Mouse (Mus musculus) lung, embryonic 16.5 days (tissue): ENCODE data around the gene Creb5. TPM values are rescaled to one million over a fixed set of nuclear protein-coding genes. Genes with fewer than 3 reads are reported as not detected.
"Not testable (repeated sequence)": the region's sequence is repeated elsewhere in the genome, so short reads cannot be mapped to it uniquely, and the experiment has no call there.

Experiments
- ATAC-seq: fragments of 200-750 bp; cut with Nextera tagmentation; 2 replicates; pipeline ENCODE4 v1.8.0; 2017; ENCODE audit warnings: low read depth, mild to moderate bottlenecking, moderate library complexity
- H3K27ac ChIP-seq: fragments of 300-500 bp; sonication (generic); 2 replicates; pipeline ENCODE4 v1.5.1; 2014; ENCODE audit warnings: mild to moderate bottlenecking, control low read depth, low read length
- H3K27me3 ChIP-seq: fragments of 300-500 bp; sonication (generic); 2 replicates; pipeline ENCODE4 v1.6.1; 2014; ENCODE audit warnings: low read depth, low read length, mixed read lengths; ENCODE audit not compliant: control insufficient read depth, insufficient read depth
- H3K36me3 ChIP-seq: fragments of 300-500 bp; sonication (generic); 2 replicates; pipeline ENCODE4 v1.6.1; 2014; ENCODE audit warnings: low read length; ENCODE audit not compliant: control insufficient read depth, insufficient read depth
- H3K4me1 ChIP-seq: fragments of 300-500 bp; sonication (generic); replicated peaks from 2 replicates; pipeline ENCODE4 v1.6.1; 2014; ENCODE audit warnings: low read length, mixed read lengths; ENCODE audit not compliant: control insufficient read depth, insufficient read depth
- H3K4me2 ChIP-seq: fragments of 300-500 bp; sonication (generic); 2 replicates; pipeline ENCODE4 v1.6.1; 2014; ENCODE audit warnings: low read depth, low read length, control low read depth
- H3K4me3 ChIP-seq: fragments of 300-500 bp; sonication (generic); 2 replicates; pipeline ENCODE4 v1.5.1; 2014; ENCODE audit warnings: mild to moderate bottlenecking, low read length, control low read depth
- H3K9ac ChIP-seq: fragments of 300-500 bp; sonication (generic); 2 replicates; pipeline ENCODE4 v1.6.1; 2014; ENCODE audit warnings: low read length, control low read depth
- H3K9me3 ChIP-seq: fragments of 300-500 bp; sonication (generic); 2 replicates; pipeline ENCODE4 v1.6.1; 2016; ENCODE audit warnings: low read length; ENCODE audit not compliant: control insufficient read depth
- WGBS: fragments of 180-500 bp; shearing (Covaris S2); extraction: QIAGEN DNeasy Blood & Tissue Kit; methylation state at CpG from one replicate; pipeline ENCODE4 v1.1.7; 2014; 5-methylcytosine and 5-hydroxymethylcytosine counted together
- polyA plus RNA-seq: library from polyadenylated mRNA; unstranded; fragments of >200 nt; fragmentation: Nextera tagmentation; extraction: Ambion mirVana; gene quantifications from 2 replicates; pipeline ENCODE4 v1.2.1, GENCODE M21; 2015

Creb5 gene
- polyA plus RNA-seq, 1 experiment from 2014 or later: 5.8 TPM

DNA sequence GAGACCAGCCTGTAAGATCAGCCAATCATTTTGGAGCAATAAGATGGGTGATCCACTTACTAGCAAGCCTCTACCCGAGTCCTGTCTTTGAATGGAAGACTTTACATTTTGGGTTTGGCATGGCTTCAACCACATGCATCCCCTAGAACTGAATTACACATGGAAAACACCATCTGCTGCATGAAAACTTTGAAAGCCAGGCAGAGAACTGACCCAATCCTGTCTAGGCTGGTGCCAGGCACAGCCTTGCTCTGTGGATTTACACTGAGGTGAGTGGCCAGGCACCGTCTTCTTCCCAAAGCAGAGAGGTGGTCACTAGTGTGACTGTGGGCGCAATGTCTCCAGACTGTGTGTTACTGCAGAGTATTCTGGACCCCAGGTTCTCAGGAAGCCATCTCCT lies 109.4 kb downstream of the Creb5 start:
- no peak overlapping the region for H3K4me2 ChIP-seq
- ATAC-seq: no peak
- H3K4me3 ChIP-seq: no peak overlapping the region
- WGBS: 82% methylated on average over 3 of the region's 3 CpGs
- no peaks in the 10 kb centered on the region; the same call in 1 of the 2 replicates for H3K27me3 ChIP-seq
- peaks cover 17% of the 10 kb centered on the region for H3K4me1 ChIP-seq
- no peak overlapping the region for H3K27ac ChIP-seq
- no peaks in the 10 kb centered on the region for H3K36me3 ChIP-seq
- H3K9ac ChIP-seq: no peak overlapping the region
- no peaks in the 10 kb centered on the region for H3K9me3 ChIP-seq

- Histone ChIP-seq H3K9ac (no peak overlapping the region), H3K36me3 (no peaks in the 10 kb centered on the region), H3K4me3 (no peak overlapping the region), H3K4me2 (no peak overlapping the region), H3K4me1 (peaks cover 17% of the 10 kb centered on the region), H3K27ac (no peak overlapping the region), H3K9me3 (no peaks in the 10 kb centered on the region), H3K27me3 (no peaks in the 10 kb centered on the region; the same call in 1 of the 2 replicates)
- WGBS: 57% methylated on average over 4 of the region's 4 CpGs
- ATAC-seq: no peak
Observed at GRCm38 (mm10) chr6:53397797-53398196, 110.7 kb downstream of the Creb5 start.

DNA sequence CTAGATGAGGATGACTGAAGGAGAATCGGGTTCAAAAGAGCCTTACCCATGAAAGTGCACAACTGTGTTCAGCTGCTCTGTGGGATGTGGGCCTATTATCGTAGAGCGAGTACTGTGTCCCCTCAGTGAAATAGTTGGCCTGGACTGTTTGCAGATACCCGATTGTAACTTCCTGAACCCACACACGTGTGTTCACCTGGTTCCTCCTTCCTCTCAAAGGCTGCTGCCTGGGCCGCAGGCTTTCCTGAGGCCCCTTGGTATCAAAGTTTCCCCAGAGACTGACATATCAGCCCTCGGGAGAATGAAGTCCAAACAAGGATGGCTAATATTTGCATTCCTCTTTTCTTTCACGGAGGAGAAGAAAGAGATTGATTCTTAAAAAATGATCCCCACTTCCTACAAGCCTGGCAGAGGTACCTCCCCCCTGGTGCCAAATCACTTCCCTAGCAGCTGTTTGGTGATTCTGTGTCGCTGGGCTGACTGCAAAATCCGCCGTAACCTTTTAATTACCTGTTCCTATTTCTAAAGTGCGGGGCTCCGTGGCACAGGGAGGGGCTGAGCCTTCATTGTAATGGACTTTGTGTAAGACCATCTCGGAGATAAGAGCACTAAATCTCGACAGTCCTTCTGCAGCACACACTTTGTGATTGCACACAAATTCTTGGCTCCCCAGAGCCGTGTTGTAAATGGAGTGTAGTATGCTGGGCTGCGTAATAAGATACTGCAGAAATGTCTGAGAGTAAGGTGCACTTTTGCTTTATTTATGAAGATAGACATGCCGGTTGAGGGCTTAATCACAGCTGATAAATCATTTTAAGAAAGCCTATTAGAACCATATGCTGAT lies 111.4 kb downstream of the Creb5 start:
- no peak for ATAC-seq
- 16% methylated on average over 18 of the region's 18 CpGs for WGBS

DNA sequence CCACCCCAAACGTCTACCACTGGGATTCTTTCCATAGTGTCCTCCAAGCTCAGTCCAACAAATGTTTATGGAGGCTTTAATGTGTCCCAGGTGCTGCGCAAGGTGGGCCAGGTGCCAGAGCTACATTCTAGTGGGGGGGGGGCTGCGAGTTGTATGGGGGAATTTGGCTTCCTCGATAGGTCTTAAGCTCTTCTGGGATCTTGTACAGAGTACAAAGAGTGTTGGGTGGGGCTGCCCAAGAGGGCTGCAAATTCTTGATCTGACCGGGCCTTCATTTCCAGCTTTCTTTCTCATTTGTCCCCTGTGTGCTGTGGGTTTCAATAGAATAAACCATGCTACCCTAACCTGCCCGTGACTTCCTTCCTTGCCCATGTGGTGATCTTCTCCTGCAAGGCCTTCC lies 114.3 kb downstream of the Creb5 start:
- no peaks in the 10 kb centered on the region for H3K36me3 ChIP-seq

More for the DNA sequence above, 111.4 kb downstream of the Creb5 start:
- Histone ChIP-seq H3K9ac (0 out of 2 replicates have a peak overlapping the region, but pooled peaks have one; percentile 22), H3K36me3 (no peaks in the 10 kb centered on the region), H3K27me3 (no peaks in the 10 kb centered on the region; the same call in 1 of the 2 replicates), H3K9me3 (no peaks in the 10 kb centered on the region), H3K4me3 (no peak overlapping the region), H3K4me2 (peak overlapping the region; percentile 30), H3K4me1 (peaks cover 17% of the 10 kb centered on the region), H3K27ac (no peak overlapping the region)

GRCm38 (mm10) chr6:53402551-53402950 lies 115.5 kb downstream of the Creb5 start:
- H3K4me2 ChIP-seq, H3K27me3 ChIP-seq, H3K9ac ChIP-seq, H3K4me3 ChIP-seq, ATAC-seq, H3K36me3 ChIP-seq, H3K9me3 ChIP-seq, H3K4me1 ChIP-seq, H3K27ac ChIP-seq: not testable (repeated sequence)
- 94% methylated on average over 7 of the region's 7 CpGs for WGBS

More for the DNA sequence above, 114.3 kb downstream of the Creb5 start:
- Histone ChIP-seq H3K27me3 (no peaks in the 10 kb centered on the region; the same call in 1 of the 2 replicates), H3K9ac (no peak overlapping the region), H3K9me3 (no peaks in the 10 kb centered on the region), H3K27ac (no peak overlapping the region), H3K4me3 (no peak overlapping the region), H3K4me1 (peaks cover 8% of the 10 kb centered on the region), H3K4me2 (no peak overlapping the region)
- 69% methylated on average over 6 of the region's 6 CpGs for WGBS
- ATAC-seq: peak; percentile 31; the same call in 1 of the 2 replicates

DNA sequence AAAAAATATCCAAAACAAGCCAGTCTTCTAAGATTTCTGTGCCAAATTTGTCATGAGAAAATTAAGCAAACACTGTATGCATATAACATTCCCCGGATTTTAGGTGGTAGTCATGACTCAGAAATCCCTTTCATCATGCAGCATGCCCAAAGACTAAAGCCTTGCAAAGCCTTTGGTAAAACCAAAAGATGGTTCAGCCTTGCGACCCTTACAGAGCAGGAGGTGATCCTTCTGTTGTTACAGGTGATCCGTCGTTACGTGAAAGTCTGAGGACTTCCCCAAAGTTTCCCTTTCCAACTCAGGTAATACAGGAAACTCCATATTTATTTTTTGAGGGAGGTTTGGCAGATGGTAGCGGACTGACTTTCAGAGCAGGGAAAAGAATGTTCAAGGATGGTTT lies 122.1 kb downstream of the Creb5 start:
- H3K9ac ChIP-seq: no peak overlapping the region
- no peaks in the 10 kb centered on the region for H3K36me3 ChIP-seq
- H3K27ac ChIP-seq: no peak overlapping the region
- H3K27me3 ChIP-seq: no peaks in the 10 kb centered on the region
- H3K4me1 ChIP-seq: no peaks in the 10 kb centered on the region
- ATAC-seq: no peak
- H3K9me3 ChIP-seq: no peaks in the 10 kb centered on the region
- 87% methylated on average over 6 of the region's 6 CpGs for WGBS
- no peak overlapping the region for H3K4me2 ChIP-seq
- H3K4me3 ChIP-seq: no peak overlapping the region

- no peak overlapping the region for H3K27ac ChIP-seq
- no peak overlapping the region for H3K4me2 ChIP-seq
- H3K27me3 ChIP-seq: no peaks in the 10 kb centered on the region
- no peak overlapping the region for H3K9ac ChIP-seq
- no peaks in the 10 kb centered on the region for H3K36me3 ChIP-seq
- no peak for ATAC-seq
- H3K9me3 ChIP-seq: no peaks in the 10 kb centered on the region
- no peak overlapping the region for H3K4me3 ChIP-seq
- 49% methylated on average over 2 of the region's 3 CpGs for WGBS
- no peaks in the 10 kb centered on the region for H3K4me1 ChIP-seq
Observed at GRCm38 (mm10) chr6:53421345-53421744, 134.3 kb downstream of the Creb5 start.

- Histone ChIP-seq H3K9me3 (no peaks in the 10 kb centered on the region), H3K9ac (no peak overlapping the region), H3K4me2 (no peak overlapping the region), H3K27me3 (no peaks in the 10 kb centered on the region), H3K36me3 (no peaks in the 10 kb centered on the region), H3K4me3 (no peak overlapping the region), H3K27ac (no peak overlapping the region), H3K4me1 (peaks cover 5% of the 10 kb centered on the region)
- 47% methylated on average over 7 of the region's 7 CpGs for WGBS
- no peak for ATAC-seq
Observed at GRCm38 (mm10) chr6:53429368-53429767, 142.3 kb downstream of the Creb5 start.

DNA sequence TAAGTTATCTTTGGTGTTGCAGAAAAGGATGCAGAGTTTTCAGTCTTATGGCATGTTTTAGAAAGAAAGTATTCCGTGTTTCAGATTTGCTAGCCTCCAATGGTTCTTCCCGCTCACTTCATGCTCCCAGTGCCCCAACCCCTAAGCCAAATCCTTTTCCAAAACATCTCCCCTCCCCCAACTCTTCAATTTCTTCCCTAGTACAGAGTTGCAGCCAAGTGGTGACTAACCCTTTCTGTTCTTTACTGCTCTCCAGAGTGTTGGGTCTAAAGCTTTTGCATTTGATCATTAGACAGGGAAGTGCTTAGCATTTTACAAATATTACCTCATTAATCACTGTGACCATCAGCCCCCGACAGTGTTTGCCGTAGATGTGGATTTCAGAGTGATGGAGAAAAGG lies 142.8 kb downstream of the Creb5 start:
- Histone ChIP-seq H3K9ac (no peak overlapping the region), H3K36me3 (no peaks in the 10 kb centered on the region), H3K9me3 (no peaks in the 10 kb centered on the region), H3K4me3 (no peak overlapping the region), H3K27me3 (no peaks in the 10 kb centered on the region), H3K4me1 (peaks cover 5% of the 10 kb centered on the region), H3K4me2 (no peak overlapping the region), H3K27ac (no peak overlapping the region)
- 18% methylated on average over 4 of the region's 4 CpGs for WGBS
- ATAC-seq: no peak
